Mouse (Mus musculus): ENCODE results near the gene Tmem87a.
A peak's percentile ranks its signal among the peaks of the same experiment; 100 is the strongest.

The Tmem87a gene

GRCm38 (mm10) chr2:120403986-120404822, at the start of gene Tmem87a:
Gene Tmem87a, minus strand, starts transcription at chr2:120404113.
- peak; percentile 98 for DNase-seq

- DNase-seq, result no peak
These were observed 48.7 kb upstream of the Tmem87a start for GRCm38 (mm10) chr2:120452600-120452999.

- DNase-seq, result no peak
These were observed 46.8 kb upstream of the Tmem87a start for GRCm38 (mm10) chr2:120450724-120451123.

GRCm38 (mm10) chr2:120447306-120447705, 43.4 kb upstream of the Tmem87a start:
- no peak for DNase-seq

- no peak for DNase-seq
These were observed 42.5 kb upstream of the Tmem87a start for GRCm38 (mm10) chr2:120446373-120446772.

GRCm38 (mm10) chr2:120444486-120444885, 40.6 kb upstream of the Tmem87a start:
- DNase-seq, result no peak

GRCm38 (mm10) chr2:120424386-120424785, 20.5 kb upstream of the Tmem87a start:
- no peak for DNase-seq

- no peak for DNase-seq
These were observed 11.0 kb upstream of the Tmem87a start for GRCm38 (mm10) chr2:120414738-120415414.

GRCm38 (mm10) chr2:120414113-120414512, 10.2 kb upstream of the Tmem87a start:
- no peak for DNase-seq

- no peak for DNase-seq
These were observed 7.2 kb upstream of the Tmem87a start for GRCm38 (mm10) chr2:120411096-120411628.

GRCm38 (mm10) chr2:120404823-120405765, 1.2 kb upstream of the Tmem87a start:
- DNase-seq, result peak; percentile 16

GRCm38 (mm10) chr2:120403653-120403985, 294 bp downstream of the Tmem87a start, which contains the start of gene Ganc:
Gene Ganc, plus strand, starts transcription at chr2:120403896.
- DNase-seq, result no peak

GRCm38 (mm10) chr2:120402813-120403212, 1.1 kb downstream of the Tmem87a start:
- DNase-seq, result no peak

GRCm38 (mm10) chr2:120397951-120398350, 6.0 kb downstream of the Tmem87a start:
- DNase-seq, result no peak

- DNase-seq, result no peak
These were observed 11.5 kb downstream of the Tmem87a start for GRCm38 (mm10) chr2:120392406-120392805.

GRCm38 (mm10) chr2:120390934-120391333, 13.0 kb downstream of the Tmem87a start:
- no peak for DNase-seq

GRCm38 (mm10) chr2:120389376-120389775, 14.5 kb downstream of the Tmem87a start:
- no peak for DNase-seq

GRCm38 (mm10) chr2:120387291-120387690, 16.6 kb downstream of the Tmem87a start:
- DNase-seq, result no peak

GRCm38 (mm10) chr2:120386264-120386663, 17.6 kb downstream of the Tmem87a start:
- DNase-seq, result no peak

GRCm38 (mm10) chr2:120373858-120374257, 30.1 kb downstream of the Tmem87a start:
- no peak for DNase-seq

- DNase-seq, result no peak
These were observed 36.3 kb downstream of the Tmem87a start for GRCm38 (mm10) chr2:120367416-120368207.

- no peak for DNase-seq
These were observed 37.4 kb downstream of the Tmem87a start for GRCm38 (mm10) chr2:120366501-120366900.

All from lung, postnatal 36 days (tissue).